14 mouse cellular contexts compared by ENCODE assay signal in the genomic region with DNA sequence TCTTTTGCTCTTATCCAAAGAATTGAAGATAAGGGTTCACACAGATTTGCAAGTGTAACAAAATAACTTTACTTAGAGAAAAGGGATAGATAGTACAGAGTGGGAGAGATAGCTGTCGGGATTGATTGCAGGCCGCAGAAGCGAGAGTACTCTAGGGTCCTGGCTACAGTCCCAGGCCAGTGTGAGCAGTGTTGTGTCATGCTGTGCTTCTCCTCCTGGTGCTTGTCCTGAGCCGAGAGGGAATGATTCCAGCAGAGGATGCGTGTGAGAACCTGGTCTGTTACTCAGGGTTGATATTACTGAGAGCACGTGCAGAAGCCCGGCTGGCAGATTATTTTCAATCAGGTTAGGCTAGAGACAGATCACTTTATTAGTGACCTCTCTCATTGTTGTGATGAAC.
A peak's percentile ranks its signal among the peaks of the same experiment; 100 is the strongest.
DNase-seq lines count a peak whose midpoint lies in the region; ATAC-seq lines count a peak whose summit lies in the region.
"Had no signal": no experiment of that assay in that cellular context is flagged by ENCODE, and none has a peak within 500 bp of the region (broad histone marks: within the 10 kb centered on the region; RNA-seq: fewer than 3 reads in every experiment).

No protein-coding gene starts in this region.

- no peaks in the 10 kb centered on the region for H3K36me3 ChIP-seq in heart, embryonic 12.5 days
- H3K36me3 ChIP-seq in heart, embryonic 11.5 days (ENCODE audit: control insufficient read depth, insufficient read depth, low read length): no peaks in the 10 kb centered on the region
- no peaks in the 10 kb centered on the region for H3K36me3 ChIP-seq in liver, embryonic 16.5 days (ENCODE audit: control insufficient read depth, insufficient read depth)
- no peaks in the 10 kb centered on the region for H3K36me3 ChIP-seq in liver, embryonic 11.5 days (ENCODE audit: control insufficient read depth, insufficient read depth, low read length)
- H3K36me3 ChIP-seq: embryonic facial prominence, embryonic 10.5 days had no signal

- no peaks in the 10 kb centered on the region for H3K9me3 ChIP-seq in heart, embryonic 12.5 days (replicated peaks)
- no peaks in the 10 kb centered on the region for H3K9me3 ChIP-seq in heart, embryonic 11.5 days (replicated peaks; ENCODE audit: control insufficient read depth, low read length)
- H3K9me3 ChIP-seq in liver, embryonic 16.5 days (replicated peaks; ENCODE audit: control insufficient read depth, low read length): no peaks in the 10 kb centered on the region
- H3K9me3 ChIP-seq in liver, embryonic 11.5 days (ENCODE audit: control insufficient read depth, low read length): no peaks in the 10 kb centered on the region
- H3K9me3 ChIP-seq: embryonic facial prominence, embryonic 10.5 days had no signal

- 38% methylated on average over 7 of the region's 7 CpGs for WGBS in heart, embryonic 12.5 days
- 40% methylated on average over 7 of the region's 7 CpGs for WGBS in heart, embryonic 11.5 days (ENCODE audit: insufficient replicate concordance)
- 62% methylated on average over 7 of the region's 7 CpGs for WGBS in liver, embryonic 16.5 days (ENCODE audit: insufficient replicate concordance)
- 69% methylated on average over 7 of the region's 7 CpGs for WGBS in liver, embryonic 11.5 days

- ATAC-seq in heart, embryonic 12.5 days (ENCODE audit: insufficient number of reproducible peaks, low FRiP score): no peak
- no peak; the same call in 1 of the 2 replicates for ATAC-seq in heart, embryonic 11.5 days (replicated peaks; ENCODE audit: insufficient number of reproducible peaks, low FRiP score, low TSS enrichment)
- peak; percentile 59; the same call in 1 of the 2 replicates for ATAC-seq in liver, embryonic 16.5 days (ENCODE audit: low read depth)
- no peak for ATAC-seq in liver, embryonic 11.5 days (replicated peaks; ENCODE audit: low FRiP score)
- ATAC-seq: hindbrain, embryonic 16.5 days; midbrain, embryonic 16.5 days had no signal

- no peak overlapping the region for H3K4me2 ChIP-seq in heart, embryonic 12.5 days
- no peak overlapping the region for H3K4me2 ChIP-seq in heart, embryonic 11.5 days
- H3K4me2 ChIP-seq in liver, embryonic 16.5 days (ENCODE audit: low read depth, low read length): no peak overlapping the region
- H3K4me2 ChIP-seq in liver, embryonic 11.5 days: no peak overlapping the region

- no peaks in the 10 kb centered on the region for H3K27me3 ChIP-seq in heart, embryonic 12.5 days (replicated peaks)
- no peaks in the 10 kb centered on the region for H3K27me3 ChIP-seq in heart, embryonic 11.5 days (ENCODE audit: control insufficient read depth, insufficient read depth, low read length)
- H3K27me3 ChIP-seq in liver, embryonic 16.5 days (ENCODE audit: control insufficient read depth, insufficient read depth, low read depth, low read length): no peaks in the 10 kb centered on the region
- no peaks in the 10 kb centered on the region for H3K27me3 ChIP-seq in liver, embryonic 11.5 days (replicated peaks; ENCODE audit: control insufficient read depth, insufficient read depth, low read length)

- peaks cover 16% of the 10 kb centered on the region; the same call in 1 of the 2 replicates for H3K4me1 ChIP-seq in heart, embryonic 12.5 days (replicated peaks)
- H3K4me1 ChIP-seq in heart, embryonic 11.5 days (ENCODE audit: control insufficient read depth, insufficient read depth, low read length): no peaks in the 10 kb centered on the region
- H3K4me1 ChIP-seq in liver, embryonic 16.5 days (ENCODE audit: control insufficient read depth, low read depth, low read length): no peaks in the 10 kb centered on the region; the same call in 1 of the 2 replicates
- no peaks in the 10 kb centered on the region for H3K4me1 ChIP-seq in liver, embryonic 11.5 days (replicated peaks; ENCODE audit: control insufficient read depth, insufficient read depth, low read length)

- H3K9ac ChIP-seq in heart, embryonic 12.5 days: no peak overlapping the region
- H3K9ac ChIP-seq in heart, embryonic 11.5 days (ENCODE audit: low read depth, low read length): no peak overlapping the region
- no peak overlapping the region for H3K9ac ChIP-seq in liver, embryonic 16.5 days (ENCODE audit: low read depth, low read length)
- H3K9ac ChIP-seq in liver, embryonic 11.5 days (ENCODE audit: low read depth, low read length): no peak overlapping the region

- H3K27ac ChIP-seq in heart, embryonic 12.5 days (ENCODE audit: poor library complexity, severe bottlenecking): 0 out of 2 replicates have a peak overlapping the region, but pooled peaks have one; percentile 26
- no peak overlapping the region for H3K27ac ChIP-seq in heart, embryonic 11.5 days (ENCODE audit: low read depth, low read length)
- H3K27ac ChIP-seq in liver, embryonic 16.5 days (ENCODE audit: low read length): no peak overlapping the region
- H3K27ac ChIP-seq in liver, embryonic 11.5 days (ENCODE audit: low read depth, low read length): no peak overlapping the region
- H3K27ac ChIP-seq: embryonic facial prominence, embryonic 10.5 days; left cerebral cortex, adult 2 months had no signal

- no peak for DNase-seq in liver, embryonic 11.5 days (ENCODE audit: low spot score)
- DNase-seq in cerebellum, adult 11 months: peak; percentile 16
- peak; percentile 34 to 61 for DNase-seq in cerebellum, postnatal 10 days
- no peak for DNase-seq in adrenal gland, postnatal 4 days (ENCODE audit: low spot score in 2 of 2)
- DNase-seq: B cell, adult 2 months; kidney, adult 9 months; retina, postnatal 1 day had no signal

- H3K4me3 ChIP-seq in heart, embryonic 12.5 days: no peak overlapping the region
- H3K4me3 ChIP-seq in heart, embryonic 11.5 days (ENCODE audit: low read depth, low read length): no peak overlapping the region
- H3K4me3 ChIP-seq in liver, embryonic 16.5 days (ENCODE audit: low read depth, low read length): no peak overlapping the region
- no peak overlapping the region for H3K4me3 ChIP-seq in liver, embryonic 11.5 days (ENCODE audit: low read depth, low read length)
- H3K4me3 ChIP-seq: embryonic facial prominence, embryonic 10.5 days; left cerebral cortex, adult 2 months had no signal

Comparison
In these comparisons a context has a peak if more than half of its experiments do, and no peak if none do; other contexts are left out.
1. DNase-seq: peak in cerebellum, adult 11 months (single experiment) and cerebellum, postnatal 10 days (2 of 2); none in liver, embryonic 11.5 days (single experiment) and adrenal gland, postnatal 4 days (0 of 2).